Mouse (Mus musculus): ENCODE data around the gene Rnf183.
A peak's percentile ranks its signal among the peaks of the same experiment; 100 is the strongest.
"Not testable (repeated sequence)": the region's sequence is repeated elsewhere in the genome, so short reads cannot be mapped to it uniquely, and the experiment has no call there.

Gene Rnf183

DNA sequence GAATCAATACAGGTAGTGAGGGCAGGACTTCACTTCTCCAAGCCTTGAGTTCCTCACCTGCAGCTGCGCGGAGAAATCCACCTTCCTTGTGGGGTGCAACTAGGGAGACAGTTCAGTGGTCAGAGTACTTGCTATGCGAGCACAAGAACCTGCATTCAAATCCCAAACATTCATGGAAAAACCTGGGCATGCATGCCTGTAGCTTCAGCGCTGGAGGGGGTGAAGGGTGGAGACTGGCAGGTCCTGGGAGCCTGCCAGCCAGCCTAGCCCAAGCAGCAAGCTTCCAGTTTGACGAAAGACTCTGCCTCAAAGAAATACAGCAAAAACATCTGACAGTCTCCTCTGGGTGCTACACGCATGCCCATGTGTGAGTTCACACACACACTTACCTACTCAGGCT, at the start of gene Rnf183:
Gene Rnf183, minus strand, starts transcription at position 172 of the 400 bp plus-strand sequence.
- DNase-seq (ENCODE audit: low spot score) = no peak

DNA sequence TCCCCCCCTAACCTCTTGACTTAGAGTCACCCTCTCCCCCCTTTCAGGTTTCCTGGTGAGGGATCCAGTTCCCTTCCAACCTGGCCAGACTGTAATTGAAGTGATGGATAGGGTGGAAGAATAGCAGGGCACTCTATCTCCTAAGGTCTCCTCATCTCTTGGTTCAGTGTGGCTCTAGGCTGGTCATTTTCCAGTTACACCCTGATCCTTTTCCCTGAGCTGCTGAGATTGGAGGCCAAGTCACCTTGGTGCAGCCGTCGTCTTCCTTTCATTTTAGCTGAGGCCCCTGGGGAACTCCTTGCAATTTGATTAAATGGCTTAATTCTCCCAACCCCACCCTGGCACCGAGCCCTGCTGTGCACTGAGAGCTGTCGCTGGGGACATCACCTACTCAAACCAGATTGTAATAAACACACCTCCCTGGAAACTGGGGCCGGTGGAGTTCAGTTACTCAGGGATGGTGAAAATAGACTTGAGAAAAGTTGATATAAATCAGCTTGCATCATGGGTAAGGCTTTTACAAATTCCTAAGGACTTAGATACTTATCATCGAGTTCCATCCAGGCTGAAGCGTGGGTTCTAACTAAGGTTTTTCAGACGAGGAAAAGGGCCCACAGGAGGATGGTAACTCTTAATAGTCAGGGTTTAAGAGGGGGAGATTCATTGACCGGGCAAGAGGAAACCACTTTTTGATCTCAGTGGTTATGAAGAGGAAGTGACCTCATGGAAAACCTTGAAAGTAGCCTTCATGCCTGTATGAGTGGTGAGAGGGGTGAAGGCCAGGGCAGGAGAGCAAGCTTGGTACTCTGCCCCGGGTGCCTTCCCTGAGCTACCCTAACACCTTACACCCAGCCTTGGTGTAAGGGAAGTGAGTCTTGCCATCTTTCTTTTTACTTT, 45.9 kb upstream of the Rnf183 start:
- no peak for DNase-seq (ENCODE audit: low spot score)

DNA sequence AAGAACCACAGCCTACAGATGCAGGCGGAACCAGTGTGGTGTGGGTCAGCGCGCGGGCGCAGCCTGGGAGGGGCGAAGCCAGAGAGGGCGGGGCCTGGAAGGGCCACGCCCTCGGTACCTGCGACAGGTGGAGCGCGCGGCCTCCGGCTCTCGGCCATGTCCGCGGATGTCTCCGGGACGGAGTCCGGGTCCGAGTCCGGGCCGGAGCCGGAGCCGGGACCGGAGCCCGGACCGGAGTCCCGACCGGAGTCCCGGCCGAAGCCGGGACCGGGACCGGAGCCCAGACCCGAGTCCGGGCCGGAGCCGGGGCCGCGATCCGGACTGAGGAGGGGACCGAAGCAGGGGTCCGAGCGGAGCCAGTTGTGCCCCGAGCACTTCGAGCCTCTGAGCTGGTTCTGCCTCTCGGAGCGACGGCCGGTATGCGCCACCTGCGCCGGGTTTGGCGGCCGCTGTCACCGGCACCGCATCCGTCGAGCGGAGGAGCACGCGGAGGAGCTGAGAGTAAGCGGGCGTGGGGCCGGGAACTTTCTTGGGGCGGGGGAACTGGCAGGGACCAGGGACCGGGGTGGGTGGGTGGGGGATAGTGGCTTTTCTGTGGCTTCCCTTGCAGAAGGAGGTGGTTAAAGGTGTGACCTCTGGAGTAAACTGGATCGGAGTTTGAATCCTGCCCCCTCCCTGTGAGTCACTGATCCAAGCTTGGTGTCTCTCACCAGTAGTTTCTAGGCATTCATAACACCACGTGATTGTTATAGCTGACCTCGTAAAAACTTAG, 45.1 kb upstream of the Rnf183 start, which contains the start of gene Bspry:
Gene Bspry, plus strand, starts transcription at position 117 of the 772 bp plus-strand sequence.
- no peak for DNase-seq (ENCODE audit: low spot score)

DNA sequence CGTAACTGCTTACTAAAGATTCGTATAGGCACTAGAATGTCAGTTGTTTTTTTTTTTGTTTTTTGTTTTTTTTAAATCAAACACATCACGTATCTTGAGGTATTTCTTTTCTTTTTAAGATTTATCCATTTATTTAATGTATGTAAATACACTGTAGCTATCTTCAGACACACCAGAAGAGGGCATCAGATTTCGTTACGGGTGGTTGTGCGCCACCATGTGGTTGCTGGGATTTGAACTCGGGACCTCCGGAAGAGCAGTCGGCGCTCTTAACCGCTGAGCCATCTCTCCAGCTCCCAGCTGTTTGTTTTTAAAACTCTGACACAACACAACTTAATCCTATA, 44.5 kb upstream of the Rnf183 start:
- DNase-seq (ENCODE audit: low spot score) = not testable (repeated sequence)

DNA sequence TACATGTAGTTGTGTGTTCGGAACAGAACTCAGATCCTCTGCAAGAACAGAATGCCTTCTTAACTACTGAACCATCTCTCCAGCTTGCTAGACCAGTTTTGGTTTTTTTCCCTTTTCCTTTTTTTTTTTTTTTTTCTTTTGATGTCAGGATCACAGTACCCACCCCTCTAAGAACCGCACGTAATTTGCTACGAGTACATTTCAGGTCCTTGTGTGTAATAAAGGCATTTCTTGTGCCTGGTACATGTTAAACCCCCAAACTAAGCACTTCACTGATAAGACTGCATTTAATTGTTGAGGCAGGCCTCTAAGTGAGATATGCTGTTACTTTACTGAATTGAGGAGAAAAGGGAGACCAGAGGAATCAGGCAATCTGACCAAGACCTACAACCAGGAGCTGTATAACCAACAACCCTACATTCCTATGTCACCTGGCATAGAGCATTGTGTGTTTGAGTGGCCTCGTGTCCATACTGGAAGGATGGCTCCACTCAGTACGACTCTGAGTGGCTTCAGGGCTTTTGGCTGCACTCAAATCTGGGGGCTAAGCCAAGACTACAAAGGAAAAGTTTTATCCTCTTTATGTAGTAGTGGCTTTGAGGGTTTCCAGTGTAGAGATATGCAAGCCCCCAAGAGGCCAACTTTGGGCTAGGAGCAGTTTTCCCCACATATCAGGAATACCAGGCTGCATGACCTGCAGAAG, 42.6 kb upstream of the Rnf183 start:
- DNase-seq (ENCODE audit: low spot score) = no peak

DNA sequence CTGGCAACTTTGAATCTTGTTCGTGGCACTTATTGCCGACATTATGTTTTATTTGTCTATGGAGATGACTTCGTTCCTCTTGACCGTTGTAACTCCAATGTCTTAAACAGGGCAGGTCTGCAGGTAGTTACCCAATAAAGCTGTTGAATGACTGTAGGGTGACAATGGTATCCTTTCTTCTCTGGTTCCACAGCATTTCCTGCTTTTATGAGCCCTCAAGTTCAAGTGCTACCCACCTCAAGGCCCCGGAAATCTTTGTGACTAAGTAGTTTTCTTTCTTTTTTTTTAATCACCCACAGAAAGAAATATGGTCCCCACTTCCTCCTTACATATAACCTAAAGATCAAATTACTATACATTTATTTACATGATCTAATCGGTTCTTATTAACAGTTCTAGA, 40.7 kb upstream of the Rnf183 start:
- no peak for DNase-seq (ENCODE audit: low spot score)

DNA sequence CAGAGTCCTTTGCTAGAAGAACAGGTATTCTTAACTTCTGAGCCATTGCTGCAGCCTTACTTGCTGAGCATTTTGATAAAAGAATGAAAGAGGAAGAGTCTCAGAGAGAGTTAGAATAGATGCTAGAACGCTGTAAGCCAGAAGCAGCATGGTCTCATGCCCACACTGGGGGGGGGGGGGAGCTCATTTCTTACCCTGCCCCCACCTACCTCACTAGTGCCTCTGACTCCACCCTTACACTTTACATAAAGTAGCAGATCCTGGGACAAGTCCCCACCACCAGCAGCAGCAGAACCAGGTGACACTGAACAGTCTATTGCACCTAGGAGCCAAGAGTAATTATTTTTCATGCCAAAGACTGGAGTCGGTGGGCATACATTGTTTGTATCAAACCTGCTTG, 40.1 kb upstream of the Rnf183 start:
- DNase-seq (ENCODE audit: low spot score) = no peak

DNA sequence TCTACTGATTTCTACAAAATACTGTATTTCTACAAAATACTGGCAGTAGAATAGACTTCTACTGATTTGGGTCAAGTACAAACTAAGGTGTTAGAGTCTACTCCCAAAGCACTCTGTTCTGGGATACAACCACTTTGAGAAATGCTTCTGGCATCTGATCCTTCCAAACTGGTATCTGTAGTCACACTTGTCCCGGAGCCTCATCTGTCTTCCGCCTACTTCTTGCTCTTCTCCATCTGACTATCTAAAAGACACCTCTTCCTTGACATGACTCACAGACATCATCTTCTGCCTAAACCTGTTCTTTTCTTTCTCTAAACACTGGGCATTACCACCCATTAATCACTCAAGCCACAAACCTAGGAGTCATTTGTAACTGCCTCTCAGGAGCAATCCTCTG, 37.0 kb upstream of the Rnf183 start:
- DNase-seq (ENCODE audit: low spot score) = no peak

DNA sequence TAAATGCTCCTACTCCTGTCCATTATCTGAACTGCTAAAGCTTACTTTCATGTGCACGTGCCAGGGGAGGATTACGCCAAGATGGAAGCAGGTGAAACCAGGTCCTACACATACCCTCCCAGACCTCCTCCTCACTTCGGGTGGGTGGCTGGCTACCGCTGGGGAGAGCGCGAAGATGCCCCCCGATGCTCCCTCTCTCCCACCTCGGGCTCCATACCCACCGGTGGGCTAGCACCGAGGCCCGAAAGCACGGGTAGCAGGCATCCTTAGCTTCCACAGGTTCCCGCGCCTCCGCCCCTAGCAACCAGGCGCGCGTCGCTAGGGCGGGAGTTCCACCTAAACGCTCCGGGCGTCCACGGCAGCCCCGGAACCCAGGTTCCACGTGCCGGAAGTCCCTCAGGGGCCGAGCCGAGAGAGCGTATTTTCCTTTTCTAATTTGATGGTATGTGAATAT, 35.6 kb upstream of the Rnf183 start, which contains the start of gene Wdr31:
Gene Wdr31, minus strand, starts transcription at position 299 of the 454 bp plus-strand sequence.
- DNase-seq (ENCODE audit: low spot score) = peak; percentile 86

DNA sequence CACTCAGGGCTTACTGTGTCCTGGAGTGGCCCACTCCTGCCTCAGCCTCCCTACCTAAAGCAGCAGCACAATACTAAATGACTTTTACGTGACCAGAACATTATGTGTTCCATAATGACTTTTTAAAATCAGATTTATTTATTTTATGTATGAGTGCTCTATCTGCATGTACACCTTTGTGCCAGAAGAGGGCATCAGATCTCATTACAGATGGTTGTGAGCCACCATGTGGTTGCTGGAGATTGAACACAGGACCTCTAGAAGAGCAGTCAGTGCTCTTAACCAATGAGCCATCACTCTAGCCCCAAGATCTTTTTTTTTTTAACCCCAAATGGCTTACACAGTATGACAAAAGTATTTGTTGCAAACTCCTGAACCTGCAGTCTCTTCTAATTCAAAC, 33.1 kb upstream of the Rnf183 start:
- no peak for DNase-seq (ENCODE audit: low spot score)

DNA sequence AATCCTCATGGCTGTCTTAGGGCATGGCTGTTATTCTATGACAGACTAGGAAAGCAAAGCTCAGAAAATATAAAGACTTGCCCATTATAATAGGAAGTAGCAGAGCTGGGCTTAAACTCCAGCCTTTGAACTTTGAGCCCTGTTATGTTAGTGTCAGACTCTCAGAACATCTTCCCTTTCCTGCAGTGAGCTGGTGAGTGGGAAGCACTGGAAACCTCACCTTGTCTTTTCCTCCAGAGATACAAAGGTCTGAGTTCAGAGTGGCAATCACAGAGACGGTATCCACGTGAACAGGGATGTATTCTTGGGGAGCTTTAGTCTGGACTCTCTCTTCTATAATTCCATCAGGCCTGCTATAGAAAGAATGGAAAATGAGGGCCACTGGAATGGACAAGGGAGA, 28.1 kb upstream of the Rnf183 start:
- DNase-seq (ENCODE audit: low spot score) = no peak

DNA sequence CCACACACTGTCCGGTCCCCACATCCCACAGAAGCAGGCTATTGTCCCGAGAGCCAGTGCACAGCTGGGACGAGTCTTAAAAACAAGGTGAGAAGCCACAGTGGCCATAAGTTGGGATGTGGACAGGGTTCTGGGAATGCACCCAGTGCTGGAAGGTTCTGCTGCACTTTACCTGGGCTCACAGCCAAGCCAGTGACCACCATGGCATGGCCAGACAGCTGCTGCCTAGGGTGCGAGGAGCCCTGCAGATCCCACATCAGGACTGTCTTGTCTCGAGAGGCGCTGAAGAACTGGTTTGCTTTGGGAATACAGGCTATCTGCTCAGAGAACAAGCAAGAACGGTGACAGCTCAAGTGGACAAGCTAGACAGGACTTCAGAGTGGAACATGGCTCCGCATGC, 25.3 kb upstream of the Rnf183 start:
- DNase-seq (ENCODE audit: low spot score) = no peak

DNA sequence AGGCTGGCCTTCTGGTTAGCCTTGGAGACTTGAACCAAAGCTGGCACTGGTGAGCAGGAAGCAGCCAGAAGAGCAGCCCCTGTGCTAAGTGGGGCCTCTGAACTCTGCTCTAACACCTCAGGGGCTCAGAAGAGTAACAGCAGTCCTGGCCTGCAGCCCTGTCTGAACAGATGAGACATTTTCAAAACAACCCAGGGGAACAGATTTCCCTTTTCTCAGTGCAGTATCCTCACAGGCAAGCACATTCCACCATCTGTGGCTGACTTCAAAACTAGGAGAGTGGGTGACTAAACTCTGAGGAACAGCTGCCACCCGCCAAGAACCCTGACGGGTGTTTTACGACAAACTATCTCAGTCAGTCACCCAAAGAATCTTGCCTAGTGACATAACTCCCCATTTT, 24.0 kb upstream of the Rnf183 start:
- DNase-seq (ENCODE audit: low spot score) = no peak

DNA sequence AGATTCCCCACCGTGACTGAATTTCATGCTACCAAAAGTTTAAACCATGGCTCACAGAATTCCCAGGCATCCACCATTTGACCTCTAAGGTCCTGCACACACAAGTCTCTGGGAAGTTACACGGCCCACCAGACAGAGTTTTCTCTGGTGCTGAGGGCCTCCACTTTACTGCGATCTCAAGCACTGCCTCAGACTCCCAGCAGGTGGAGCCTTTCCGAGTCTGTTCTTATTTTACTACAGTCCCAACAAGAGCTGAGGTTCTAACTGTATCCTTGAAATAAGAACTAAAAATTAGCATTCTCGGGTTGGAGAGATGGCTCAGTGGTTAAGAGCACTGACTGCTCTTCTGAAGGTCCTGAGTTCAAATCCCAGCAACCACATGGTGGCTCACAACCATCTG, 19.9 kb upstream of the Rnf183 start:
- DNase-seq (ENCODE audit: low spot score) = peak; percentile 21

DNA sequence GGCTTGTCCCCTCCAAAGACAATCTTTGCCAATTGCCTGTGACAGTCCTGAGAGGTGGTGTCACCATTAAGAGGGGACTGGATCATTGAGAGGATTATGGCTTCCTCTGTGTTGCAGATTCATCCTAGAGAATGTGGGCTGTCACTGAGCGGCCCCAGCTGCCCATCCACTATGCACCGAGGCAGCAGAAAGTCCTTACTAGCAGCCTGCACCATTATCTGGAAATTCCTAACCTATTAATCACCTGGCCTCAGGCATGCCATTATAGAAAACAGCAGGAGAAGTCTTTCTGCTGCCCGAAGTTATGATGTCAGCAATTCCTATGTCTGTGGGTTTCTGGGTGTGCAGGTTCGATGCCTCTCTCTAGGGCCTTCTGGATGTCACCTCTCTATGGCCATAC, 5.9 kb upstream of the Rnf183 start:
- no peak for DNase-seq (ENCODE audit: low spot score)

DNA sequence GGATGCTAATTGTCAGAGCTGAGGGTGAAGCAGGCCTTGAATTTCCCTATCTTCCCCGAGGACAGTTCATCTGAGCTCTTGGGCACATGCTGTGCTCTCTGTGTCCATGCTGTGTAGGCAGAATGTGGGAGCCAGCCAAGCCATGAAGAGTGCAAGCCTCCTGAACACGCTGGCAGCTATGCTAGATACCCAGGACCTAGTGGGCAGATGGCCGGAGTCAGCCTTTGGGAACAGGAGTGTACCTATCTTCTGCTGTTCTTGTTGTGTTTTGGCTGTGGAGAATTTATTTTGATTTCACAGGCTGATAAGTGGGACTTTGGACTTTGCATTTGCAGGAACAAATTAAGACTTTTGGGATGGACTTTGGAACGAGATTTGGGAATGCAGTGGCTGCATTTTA, 5.5 kb upstream of the Rnf183 start:
- DNase-seq (ENCODE audit: low spot score) = no peak

DNA sequence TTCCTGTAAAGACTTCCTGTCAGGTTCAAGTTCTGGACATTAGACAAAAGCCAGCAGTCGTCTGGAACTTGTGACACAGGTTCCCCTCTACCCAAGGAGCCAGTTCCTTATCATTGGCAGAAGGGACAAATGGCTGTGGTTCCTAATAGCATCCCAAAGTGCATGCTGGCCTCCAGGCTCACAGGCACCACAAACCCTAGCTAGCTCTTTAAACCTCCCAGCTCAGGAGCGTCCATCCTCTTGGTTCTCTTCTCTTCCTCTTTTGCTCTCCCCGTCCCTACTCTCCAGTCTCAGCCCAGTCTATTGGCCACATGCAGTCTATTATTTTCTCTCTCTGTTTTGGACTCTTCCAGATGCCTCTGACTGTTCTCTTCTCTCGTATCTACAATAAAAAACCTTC, 4.7 kb upstream of the Rnf183 start:
- no peak for DNase-seq (ENCODE audit: low spot score)

DNA sequence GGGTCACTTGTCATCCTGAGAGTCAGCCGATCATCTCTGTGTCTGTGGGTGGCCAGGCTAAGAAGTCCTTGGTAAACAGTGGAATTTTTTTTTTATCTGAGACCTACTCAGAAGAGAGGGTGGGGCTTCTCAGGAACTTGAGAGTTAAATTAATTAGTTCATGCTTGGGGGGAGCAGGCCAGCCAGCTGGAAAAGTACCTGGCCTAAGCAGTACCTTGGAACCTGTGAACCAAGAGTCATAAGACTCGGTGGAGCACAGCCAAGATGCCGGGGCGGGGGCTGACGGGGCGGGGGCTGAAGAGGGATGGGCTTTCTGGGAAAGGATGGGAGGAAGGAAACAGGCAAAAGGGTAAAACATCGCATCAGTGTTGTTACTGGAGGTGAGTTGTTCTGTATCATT, 2.8 kb upstream of the Rnf183 start:
- DNase-seq (ENCODE audit: low spot score) = no peak

DNA sequence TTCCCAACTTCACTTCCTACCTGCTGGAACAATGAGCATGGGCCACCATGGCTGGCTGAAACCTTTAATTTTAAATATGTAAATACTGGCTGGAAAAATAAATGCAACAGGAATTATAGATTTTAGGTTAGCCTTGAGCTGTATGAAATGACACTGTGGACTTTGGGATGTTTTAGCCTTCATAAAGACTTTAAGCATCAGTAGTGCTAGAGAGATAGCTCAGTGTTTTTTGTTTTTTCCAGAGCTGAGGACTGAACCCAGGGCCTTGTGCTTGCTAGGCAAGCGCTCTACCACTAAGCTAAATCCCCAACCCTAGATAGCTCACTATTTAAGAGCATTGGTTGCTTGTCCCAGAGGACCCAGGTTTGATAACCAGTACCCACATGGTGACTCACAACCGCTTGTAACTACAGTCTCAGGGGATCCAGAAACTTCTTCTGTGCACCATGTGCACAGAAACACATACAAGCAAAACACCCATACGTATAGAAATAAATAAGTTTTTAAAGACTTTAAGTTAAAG, 2.3 kb upstream of the Rnf183 start:
- no peak for DNase-seq (ENCODE audit: low spot score)

DNA sequence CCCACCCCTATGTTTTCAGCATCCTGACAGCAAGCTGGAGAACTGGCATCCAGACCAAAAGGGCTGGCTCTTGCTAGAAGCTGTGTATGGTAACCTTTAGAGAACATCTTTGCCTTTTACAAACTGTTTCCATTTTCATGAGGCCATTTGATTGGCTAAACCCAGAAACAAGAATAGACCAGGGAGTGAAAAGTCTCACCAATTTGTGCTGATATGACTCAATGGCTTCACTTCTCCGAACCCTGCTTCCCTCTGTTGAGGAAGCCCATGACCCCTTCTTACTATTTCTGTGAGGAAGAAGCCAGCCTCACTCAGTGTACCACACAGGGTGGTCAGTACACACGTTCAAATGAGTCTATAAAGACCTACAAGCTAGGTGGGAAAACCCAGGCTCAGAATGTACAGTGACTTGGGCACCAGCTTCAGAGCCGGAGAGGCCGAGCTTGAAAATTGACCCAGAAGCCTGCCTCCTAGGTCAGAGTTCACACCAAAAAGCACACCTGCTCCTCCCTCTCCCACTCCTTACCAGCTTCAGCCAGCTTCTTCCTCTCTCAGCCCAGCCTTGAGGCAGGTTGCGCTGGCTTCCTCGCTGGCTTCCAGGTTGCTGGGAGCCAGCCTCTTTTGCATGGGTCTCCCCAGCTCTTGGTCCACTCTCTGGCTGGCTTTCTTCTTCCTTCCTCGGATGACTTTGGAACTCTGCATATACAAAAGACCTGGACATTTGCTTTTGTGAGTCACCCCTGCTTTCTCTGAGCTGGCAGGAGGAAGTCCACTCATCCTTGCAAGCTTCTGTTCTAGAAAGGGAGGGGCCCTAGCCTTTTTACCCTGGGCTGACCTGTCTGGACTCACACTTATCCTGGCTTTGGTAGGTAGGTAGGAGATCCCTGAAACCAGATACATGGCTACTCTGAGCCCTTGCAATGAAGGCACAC, 847 bp downstream of the Rnf183 start:
- DNase-seq (ENCODE audit: low spot score) = no peak

DNA sequence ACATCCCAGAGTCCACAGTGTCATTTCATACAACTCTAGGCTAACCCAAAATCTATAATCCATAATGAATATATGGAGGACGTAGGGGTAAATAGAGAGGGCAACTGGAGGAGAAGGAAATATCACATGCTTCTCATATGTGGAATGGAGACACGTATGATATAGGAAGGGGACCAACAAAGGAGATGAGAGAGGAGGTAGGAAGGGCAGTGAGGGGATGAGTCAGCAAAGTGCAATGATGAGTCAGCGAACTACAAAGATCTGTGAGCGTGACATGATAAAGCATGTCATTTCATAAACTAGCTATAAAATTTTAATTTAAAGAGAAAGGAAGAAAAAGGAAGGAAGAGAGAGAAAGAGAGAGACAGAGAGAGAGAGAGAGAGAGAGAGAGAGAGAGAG, 3.5 kb downstream of the Rnf183 start:
- DNase-seq (ENCODE audit: low spot score) = no peak

Data from ovary, postnatal 14 days (tissue).